Mouse (Mus musculus) liver, embryonic 11.5 days (tissue): ENCODE measurements around the gene Irak2. TPM values are rescaled to one million over a fixed set of nuclear protein-coding genes. Genes with fewer than 3 reads are reported as not detected.

ENCODE experiments used
- ATAC-seq: fragments of 200-750 bp; cut with Nextera tagmentation; replicated peaks from 2 replicates; pipeline ENCODE4 v1.8.0; 2017; ENCODE audit warnings: moderate number of reproducible peaks, mild to moderate bottlenecking, moderate TSS enrichment, moderate library complexity; ENCODE audit not compliant: low FRiP score
- DNase-seq: peaks from one replicate; pipeline ENCODE4 v3.0.0-alpha.2; 2017; ENCODE audit warnings: low spot score
- H3K27ac ChIP-seq: fragments of 300-500 bp; sonication (generic); 2 replicates; pipeline ENCODE4 v1.5.1; 2014; ENCODE audit warnings: mild to moderate bottlenecking, low read depth, low read length, control low read depth
- H3K27me3 ChIP-seq: fragments of 300-500 bp; sonication (generic); replicated peaks from 2 replicates; pipeline ENCODE4 v1.6.1; 2014; ENCODE audit warnings: low read length, mixed read lengths; ENCODE audit not compliant: control insufficient read depth, insufficient read depth
- H3K36me3 ChIP-seq: fragments of 300-500 bp; sonication (generic); 2 replicates; pipeline ENCODE4 v1.6.1; 2014; ENCODE audit warnings: mild to moderate bottlenecking, low read length, moderate library complexity, mixed read lengths; ENCODE audit not compliant: control insufficient read depth, insufficient read depth
- H3K4me1 ChIP-seq: fragments of 300-500 bp; sonication (generic); replicated peaks from 2 replicates; pipeline ENCODE4 v1.6.1; 2014; ENCODE audit warnings: low read length, mixed read lengths; ENCODE audit not compliant: control insufficient read depth, insufficient read depth
- H3K4me2 ChIP-seq: fragments of 300-500 bp; sonication (generic); 2 replicates; pipeline ENCODE4 v1.6.1; 2014; ENCODE audit warnings: mild to moderate bottlenecking, control low read depth, moderate library complexity
- H3K4me3 ChIP-seq: fragments of 300-500 bp; sonication (generic); 2 replicates; pipeline ENCODE4 v1.5.1; 2014; ENCODE audit warnings: low read depth, low read length, control low read depth
- H3K9ac ChIP-seq: fragments of 300-500 bp; sonication (generic); 2 replicates; pipeline ENCODE4 v1.6.1; 2014; ENCODE audit warnings: low read depth, low read length, control low read depth
- H3K9me3 ChIP-seq: fragments of 300-500 bp; sonication (generic); 2 replicates; pipeline ENCODE4 v1.6.1; 2016; ENCODE audit warnings: low read length, inconsistent platforms, mixed read lengths; ENCODE audit not compliant: control insufficient read depth
- WGBS: fragments of 180-500 bp; shearing (Covaris S2); extraction: QIAGEN DNeasy Blood & Tissue Kit; methylation state at CpG from one replicate; pipeline ENCODE4 v1.1.7; 2014; 5-methylcytosine and 5-hydroxymethylcytosine counted together
- polyA plus RNA-seq: library from polyadenylated mRNA; unstranded; fragments of >200 nt; fragmentation: Nextera tagmentation; extraction: Ambion mirVana; gene quantifications from 2 replicates; pipeline ENCODE4 v1.2.1, GENCODE M21; 2014

The Irak2 gene
- polyA plus RNA-seq, 1 experiment from 2014 or later, result 14.8 TPM

DNA sequence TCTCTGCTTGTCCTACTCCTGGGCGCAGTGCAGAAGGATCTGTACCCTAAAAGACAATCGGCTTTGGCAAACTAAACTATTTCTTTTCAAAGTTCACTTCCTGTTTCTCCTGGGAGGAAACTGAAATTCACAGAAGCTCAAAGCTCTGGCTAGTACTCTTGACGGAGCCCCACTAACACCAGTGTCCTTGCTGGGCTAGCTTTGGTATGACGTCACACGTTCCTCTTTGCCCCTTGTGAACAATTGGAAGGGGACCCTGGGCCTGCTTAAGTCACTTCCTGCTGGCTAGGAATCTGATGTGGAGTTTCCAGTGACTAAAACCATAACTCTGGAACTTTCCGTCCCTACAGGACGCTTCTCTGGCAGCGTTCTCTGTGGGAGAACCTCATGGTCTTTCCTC is 6.5 kb downstream of the Irak2 start:
- ATAC-seq (no peak), DNase-seq (no peak)
- Histone ChIP-seq H3K27ac (no peak overlapping the region), H3K27me3 (no peaks in the 10 kb centered on the region), H3K4me2 (no peak overlapping the region), H3K4me3 (no peak overlapping the region), H3K36me3 (no peaks in the 10 kb centered on the region), H3K4me1 (0 out of 2 replicates have a peak, but pooled peaks cover 10% of the 10 kb centered on the region), H3K9ac (no peak overlapping the region), H3K9me3 (no peaks in the 10 kb centered on the region)
- 67% methylated on average over 8 of the region's 8 CpGs for WGBS

GRCm38 (mm10) chr6:113649346-113650196 is 11.3 kb downstream of the Irak2 start:
- Histone ChIP-seq H3K4me1 (peaks cover 14% of the 10 kb centered on the region), H3K4me2 (no peak overlapping the region), H3K27me3 (no peaks in the 10 kb centered on the region), H3K9me3 (no peaks in the 10 kb centered on the region), H3K27ac (no peak overlapping the region), H3K4me3 (no peak overlapping the region), H3K9ac (no peak overlapping the region), H3K36me3 (no peaks in the 10 kb centered on the region)
- ATAC-seq (no peak), DNase-seq (no peak)
- WGBS, result 70% methylated on average over 7 of the region's 7 CpGs

DNA sequence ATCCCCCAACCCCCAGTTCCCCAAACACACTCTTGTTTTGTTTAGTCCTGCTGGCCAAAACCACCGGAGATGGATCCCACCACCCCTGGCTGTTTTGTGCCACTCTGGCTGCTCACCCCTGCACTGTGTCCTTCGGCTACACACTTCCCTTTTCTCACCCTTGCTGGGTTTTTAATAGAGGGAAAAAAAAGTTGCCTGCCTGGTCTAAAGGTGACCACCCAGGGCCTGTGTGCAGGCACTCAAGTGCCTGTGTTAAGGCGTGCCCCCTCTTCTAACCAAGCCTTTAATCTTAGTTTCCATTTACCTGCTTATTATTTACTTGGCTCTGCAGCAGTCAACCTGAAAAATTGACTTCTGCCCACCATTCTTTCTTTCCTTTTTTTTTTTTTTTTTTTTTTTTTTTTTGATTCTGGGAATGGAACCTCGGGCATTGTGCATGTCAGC is 12.0 kb downstream of the Irak2 start:
- peaks cover 11% of the 10 kb centered on the region for H3K4me1 ChIP-seq
- no peak overlapping the region for H3K9ac ChIP-seq
- no peak overlapping the region for H3K27ac ChIP-seq
- DNase-seq, result no peak
- 66% methylated on average over 4 of the region's 4 CpGs for whole genome bisulfite sequencing
- no peaks in the 10 kb centered on the region for H3K27me3 ChIP-seq
- H3K9me3 ChIP-seq, result no peaks in the 10 kb centered on the region
- H3K36me3 ChIP-seq, result no peaks in the 10 kb centered on the region
- H3K4me2 ChIP-seq, result no peak overlapping the region
- no peak for ATAC-seq
- H3K4me3 ChIP-seq, result no peak overlapping the region

GRCm38 (mm10) chr6:113651626-113652025 is 13.4 kb downstream of the Irak2 start:
- 54% methylated on average over 3 of the region's 3 CpGs for WGBS
- Histone ChIP-seq H3K36me3 (no peaks in the 10 kb centered on the region), H3K9me3 (no peaks in the 10 kb centered on the region), H3K4me1 (peaks cover 11% of the 10 kb centered on the region), H3K9ac (no peak overlapping the region), H3K4me3 (no peak overlapping the region), H3K27ac (no peak overlapping the region), H3K27me3 (no peaks in the 10 kb centered on the region), H3K4me2 (no peak overlapping the region)
- peak; percentile 67 for ATAC-seq
- no peak for DNase-seq

DNA sequence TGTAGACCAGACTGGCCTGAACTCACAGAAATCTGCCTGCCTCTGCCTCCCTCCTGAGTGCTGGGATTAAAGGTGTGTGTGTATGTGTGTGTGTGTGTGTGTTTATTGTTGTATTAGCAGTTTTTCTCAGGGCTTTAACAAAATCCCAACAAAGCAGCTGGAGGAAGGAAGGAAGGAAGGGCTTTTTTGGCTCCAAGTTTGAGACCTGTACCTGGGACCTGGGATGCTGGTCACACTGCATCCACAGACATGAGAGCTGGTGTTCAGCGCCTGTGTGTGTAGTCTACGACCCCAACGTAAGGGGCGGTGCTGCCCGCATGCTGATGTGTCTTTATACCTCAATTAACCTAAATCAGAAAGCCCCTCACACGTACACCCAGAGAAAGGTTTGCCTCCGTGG is 15.3 kb downstream of the Irak2 start:
- H3K4me1 ChIP-seq, result peaks cover 11% of the 10 kb centered on the region
- no peak for DNase-seq
- H3K27me3 ChIP-seq, result no peaks in the 10 kb centered on the region

DNA sequence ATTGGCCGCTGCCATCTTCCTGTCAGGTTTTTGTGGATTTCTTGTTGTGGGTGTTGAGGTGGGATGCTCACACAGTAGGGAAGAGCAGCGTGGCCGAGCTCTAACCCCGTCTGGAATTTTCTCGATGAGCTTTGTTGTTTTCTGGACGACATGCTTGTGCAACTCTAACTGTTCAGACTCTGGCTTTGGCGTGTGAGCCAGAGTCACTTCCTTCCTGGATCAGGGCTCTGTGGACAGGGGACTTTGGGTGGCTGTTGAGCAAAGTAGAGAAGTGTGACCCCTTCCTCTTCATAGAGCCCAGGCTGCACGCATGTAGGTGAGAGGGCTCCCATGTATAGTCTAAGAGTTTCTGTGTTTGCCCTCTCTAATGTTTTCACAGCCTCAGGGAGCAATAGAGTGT is 15.8 kb downstream of the Irak2 start:
- H3K27ac ChIP-seq, result no peak overlapping the region
- no peaks in the 10 kb centered on the region for H3K36me3 ChIP-seq
- no peaks in the 10 kb centered on the region for H3K9me3 ChIP-seq
- no peak overlapping the region for H3K9ac ChIP-seq
- DNase-seq, result no peak
- no peak overlapping the region for H3K4me3 ChIP-seq
- H3K4me1 ChIP-seq, result peaks cover 6% of the 10 kb centered on the region
- 51% methylated on average over 8 of the region's 8 CpGs for WGBS
- no peaks in the 10 kb centered on the region for H3K27me3 ChIP-seq
- H3K4me2 ChIP-seq, result no peak overlapping the region
- no peak for ATAC-seq

More for the DNA sequence above, 15.3 kb downstream of the Irak2 start:
- H3K36me3 ChIP-seq, result no peaks in the 10 kb centered on the region
- WGBS, result 86% methylated on average over 7 of the region's 7 CpGs
- H3K4me2 ChIP-seq, result no peak overlapping the region
- no peak overlapping the region for H3K27ac ChIP-seq
- no peaks in the 10 kb centered on the region for H3K9me3 ChIP-seq
- no peak overlapping the region for H3K4me3 ChIP-seq
- H3K9ac ChIP-seq, result no peak overlapping the region
- no peak for ATAC-seq

- WGBS, result 65% methylated on average over 16 of the region's 16 CpGs
- ATAC-seq (no peak), DNase-seq (no peak)
- Histone ChIP-seq H3K9ac (no peak overlapping the region), H3K4me3 (no peak overlapping the region), H3K4me1 (peaks cover 6% of the 10 kb centered on the region), H3K27ac (no peak overlapping the region), H3K4me2 (no peak overlapping the region), H3K27me3 (no peaks in the 10 kb centered on the region), H3K9me3 (no peaks in the 10 kb centered on the region), H3K36me3 (no peaks in the 10 kb centered on the region)
Measured at GRCm38 (mm10) chr6:113654753-113655397, 16.6 kb downstream of the Irak2 start.

- H3K27ac ChIP-seq, result no peak overlapping the region
- H3K4me2 ChIP-seq, result no peak overlapping the region
- no peak overlapping the region for H3K4me3 ChIP-seq
- WGBS, result 88% methylated on average over 3 of the region's 3 CpGs
- no peaks in the 10 kb centered on the region for H3K27me3 ChIP-seq
- no peak overlapping the region for H3K9ac ChIP-seq
- no peaks in the 10 kb centered on the region for H3K36me3 ChIP-seq
- H3K4me1 ChIP-seq, result peaks cover 8% of the 10 kb centered on the region
- DNase-seq, result no peak
- no peaks in the 10 kb centered on the region for H3K9me3 ChIP-seq
- no peak for ATAC-seq
Measured at GRCm38 (mm10) chr6:113655475-113655874, 17.2 kb downstream of the Irak2 start.

DNA sequence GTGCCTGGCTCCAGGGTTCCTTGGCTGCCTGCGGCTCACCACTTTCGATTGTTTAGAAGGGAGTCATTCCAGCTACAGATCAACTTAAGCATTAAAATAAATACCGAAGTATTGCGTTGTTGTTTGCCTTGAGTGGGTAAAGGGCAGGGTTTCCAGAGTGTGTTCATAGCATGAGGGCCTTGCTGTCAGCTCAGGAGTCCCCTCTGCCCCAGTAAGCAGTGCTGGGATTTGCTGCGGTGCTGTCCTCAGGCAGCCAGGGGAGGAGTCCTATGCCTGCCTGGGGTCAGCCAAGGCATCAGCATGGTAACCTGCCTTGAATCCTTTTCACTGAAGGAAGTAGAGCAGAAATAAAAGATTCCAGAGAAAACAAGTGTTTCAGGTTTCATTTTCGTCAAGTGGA is 18.6 kb downstream of the Irak2 start:
- H3K9ac ChIP-seq, result no peak overlapping the region
- no peaks in the 10 kb centered on the region for H3K27me3 ChIP-seq
- no peak for ATAC-seq
- H3K27ac ChIP-seq, result no peak overlapping the region
- H3K36me3 ChIP-seq, result no peaks in the 10 kb centered on the region
- WGBS, result 82% methylated on average over 6 of the region's 6 CpGs
- no peak overlapping the region for H3K4me2 ChIP-seq
- H3K9me3 ChIP-seq, result no peaks in the 10 kb centered on the region
- DNase-seq, result no peak
- no peak overlapping the region for H3K4me3 ChIP-seq
- peaks cover 12% of the 10 kb centered on the region for H3K4me1 ChIP-seq
